9 mouse cellular contexts compared by ENCODE assay signal in the genomic region with DNA sequence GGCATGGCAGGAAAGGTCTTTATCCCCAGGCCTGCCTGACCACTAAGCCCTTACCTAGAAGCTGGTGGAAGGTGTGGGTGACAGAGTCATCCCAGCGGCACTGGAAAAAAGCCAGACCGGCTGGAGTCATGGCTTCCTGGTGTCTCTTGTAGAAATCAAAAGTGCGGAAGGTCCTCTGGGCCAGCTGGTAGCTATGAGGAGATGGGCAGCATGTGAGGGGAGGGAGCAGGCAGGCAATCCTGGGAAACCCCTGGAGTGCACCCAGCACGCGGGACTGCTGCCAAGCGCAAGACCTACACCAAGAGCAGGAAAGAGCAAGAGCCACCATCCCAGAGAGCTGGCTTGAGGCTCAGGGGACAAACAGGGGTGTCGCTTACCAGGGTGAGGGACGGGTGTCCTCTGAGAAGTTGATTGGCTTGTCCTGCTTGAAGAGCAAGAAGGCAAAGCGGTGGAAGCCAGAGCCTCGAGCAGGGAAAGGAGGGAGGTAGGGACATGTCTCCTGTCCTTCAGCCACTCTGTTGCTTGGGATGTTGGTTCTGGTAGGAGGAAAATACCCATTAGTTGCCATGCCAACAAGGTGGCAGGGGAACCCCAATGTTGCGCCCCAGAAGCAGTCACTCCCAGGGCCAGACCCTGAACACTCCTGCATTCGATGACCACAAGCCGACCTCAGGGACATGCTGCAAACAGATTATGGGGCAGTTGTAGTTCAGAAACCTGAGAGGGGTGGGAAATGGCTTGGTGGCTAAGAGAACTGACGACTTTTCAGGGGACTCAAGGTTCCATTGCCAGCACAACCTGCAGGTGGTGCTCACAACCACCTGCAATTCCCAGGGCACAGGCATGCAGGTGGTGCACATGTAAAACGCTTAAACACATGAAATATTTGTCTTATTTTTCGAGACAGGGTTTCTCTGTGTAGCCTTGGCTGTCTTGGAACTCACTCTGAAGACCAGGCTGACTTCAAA. TPM values are rescaled to one million over a fixed set of nuclear protein-coding genes. Genes with fewer than 3 reads are reported as not detected.
DNase-seq lines count a peak whose midpoint lies in the region; ATAC-seq and TF ChIP-seq lines count a peak whose summit lies in the region.
"Had no signal": no experiment of that assay in that cellular context is flagged by ENCODE, and none has a peak within 500 bp of the region (broad histone marks: within the 10 kb centered on the region; RNA-seq: fewer than 3 reads in every experiment).

No protein-coding gene starts in this region.

- no peak overlapping the region for H3K4me3 ChIP-seq in heart, embryonic 12.5 days
- H3K4me3 ChIP-seq in midbrain, postnatal 0 days (ENCODE audit: low read depth, low read length) = no peak overlapping the region
- H3K4me3 ChIP-seq in midbrain, embryonic 13.5 days (replicated peaks) = no peak overlapping the region

- TF ChIP-seq CTCF in midbrain, postnatal 0 days (IDR thresholded peaks at IDR 0.05) = peak; percentile 63
- TF ChIP-seq CTCF in brain, embryonic 14.5 days (IDR thresholded peaks at IDR 0.05; ENCODE audit: borderline replicate concordance, extremely low read depth, insufficient read depth, insufficient read length) = peak; percentile 17; the same call in 1 of the 2 replicates

- peaks cover 44% of the 10 kb centered on the region for H3K36me3 ChIP-seq in heart, embryonic 12.5 days
- H3K36me3 ChIP-seq in midbrain, postnatal 0 days (ENCODE audit: insufficient read depth, low read length) = peaks cover 25% of the 10 kb centered on the region
- H3K36me3 ChIP-seq in midbrain, embryonic 13.5 days = peaks cover 43% of the 10 kb centered on the region

- DNase-seq in heart, adult 18-20 months = peak; percentile 37 to 52
- no peak for DNase-seq in midbrain, postnatal 0 days (ENCODE audit: low spot score)
- no peak for DNase-seq in brain, embryonic 14.5 days (ENCODE audit: low read depth)
- peak; percentile 14 to 34 for DNase-seq in kidney, postnatal 4 days
- no peak for DNase-seq in layer of hippocampus, adult 18-20 months (ENCODE audit: low spot score in 2 of 2)
- DNase-seq in frontal cortex, postnatal 36 days (ENCODE audit: low spot score in 2 of 2) = no peak

- H3K27ac ChIP-seq in heart, embryonic 12.5 days (ENCODE audit: poor library complexity, severe bottlenecking) = no peak overlapping the region
- no peak overlapping the region for H3K27ac ChIP-seq in midbrain, postnatal 0 days (ENCODE audit: low read depth, low read length)
- H3K27ac ChIP-seq in midbrain, embryonic 13.5 days = no peak overlapping the region

- WGBS in heart, embryonic 12.5 days = 83% methylated on average over 16 of the region's 16 CpGs
- WGBS in midbrain, postnatal 0 days = 85% methylated on average over 16 of the region's 16 CpGs
- 88% methylated on average over 16 of the region's 16 CpGs for WGBS in midbrain, embryonic 13.5 days

- no peak for ATAC-seq in heart, embryonic 12.5 days (ENCODE audit: insufficient number of reproducible peaks, low FRiP score)
- no peak for ATAC-seq in midbrain, postnatal 0 days (ENCODE audit: low FRiP score)
- no peak for ATAC-seq in midbrain, embryonic 13.5 days
- ATAC-seq: Patski had no signal

- H3K4me2 ChIP-seq in heart, embryonic 12.5 days = no peak overlapping the region
- H3K4me2 ChIP-seq in midbrain, postnatal 0 days (ENCODE audit: low read depth, low read length, poor library complexity, severe bottlenecking) = no peak overlapping the region
- H3K4me2 ChIP-seq in midbrain, embryonic 13.5 days (replicated peaks) = no peak overlapping the region

- H3K4me1 ChIP-seq in heart, embryonic 12.5 days (replicated peaks) = peaks cover 27% of the 10 kb centered on the region
- H3K4me1 ChIP-seq in midbrain, postnatal 0 days (ENCODE audit: insufficient read depth, low read length) = peaks cover 6% of the 10 kb centered on the region; the same call in 1 of the 2 replicates
- H3K4me1 ChIP-seq in midbrain, embryonic 13.5 days (replicated peaks) = peaks cover 34% of the 10 kb centered on the region

- H3K9me3 ChIP-seq in heart, embryonic 12.5 days (replicated peaks) = no peaks in the 10 kb centered on the region
- no peaks in the 10 kb centered on the region for H3K9me3 ChIP-seq in midbrain, postnatal 0 days (ENCODE audit: low read length)
- no peaks in the 10 kb centered on the region for H3K9me3 ChIP-seq in midbrain, embryonic 13.5 days

- no peak for TF ChIP-seq POLR2A in brain, embryonic 14.5 days (IDR thresholded peaks at IDR 0.05; ENCODE audit: borderline replicate concordance, extremely low read depth, insufficient read depth, insufficient read length, poor library complexity, severe bottlenecking)

- no peak overlapping the region for H3K9ac ChIP-seq in heart, embryonic 12.5 days
- no peak overlapping the region for H3K9ac ChIP-seq in midbrain, postnatal 0 days (replicated peaks; ENCODE audit: low read length, poor library complexity, severe bottlenecking)
- H3K9ac ChIP-seq in midbrain, embryonic 13.5 days (replicated peaks) = no peak overlapping the region

- H3K27me3 ChIP-seq in heart, embryonic 12.5 days (replicated peaks) = no peaks in the 10 kb centered on the region
- H3K27me3 ChIP-seq in midbrain, postnatal 0 days (ENCODE audit: insufficient read depth, low read length) = no peaks in the 10 kb centered on the region
- H3K27me3 ChIP-seq in midbrain, embryonic 13.5 days = no peaks in the 10 kb centered on the region; the same call in 1 of the 2 replicates
- H3K27me3 ChIP-seq: Patski had no signal

RNA-seq across cellular contexts. Expression of a gene that starts 1.7 kb away (rescaled TPM):
- total RNA-seq in heart, adult 18-20 months (2021) = 10 to 100 TPM in 1 of 2 experiments, 1 to 10 TPM in 1; 9.6 to 10.5 TPM
- polyA plus RNA-seq in heart, embryonic 12.5 days (2016; fragmentation: Nextera tagmentation; extraction: Ambion mirVana) = 4.7 and 4.9 TPM in 2 replicates
- total RNA-seq in midbrain, postnatal 0 days (2014; rRNA removed) = 5.7 and 7.6 TPM in 2 replicates
- 2.3 TPM in 2 replicates for polyA plus RNA-seq in midbrain, postnatal 0 days (2015; fragmentation: Nextera tagmentation; extraction: Ambion mirVana)
- polyA plus RNA-seq in midbrain, embryonic 13.5 days (2015; fragmentation: Nextera tagmentation; extraction: Ambion mirVana) = 1.3 and 1.8 TPM in 2 replicates
- 2.2 and 3.4 TPM in 2 replicates for polyA plus RNA-seq in brain, embryonic 14.5 days (2012; rRNA removed)
- 1 to 10 TPM; 6.7 to 8.3 TPM for total RNA-seq in layer of hippocampus, adult 18-20 months (2021)

RNA-seq across cellular contexts. Expression of a gene that starts 5.6 kb away (rescaled TPM):
- 10 to 100 TPM; 24.7 to 27.6 TPM for total RNA-seq in heart, adult 18-20 months (2021)
- polyA plus RNA-seq in heart, embryonic 12.5 days (2016; fragmentation: Nextera tagmentation; extraction: Ambion mirVana) = 54.8 and 58.2 TPM in 2 replicates
- 12.6 and 16.8 TPM in 2 replicates for total RNA-seq in midbrain, postnatal 0 days (2014; rRNA removed)
- polyA plus RNA-seq in midbrain, postnatal 0 days (2015; fragmentation: Nextera tagmentation; extraction: Ambion mirVana) = 9.0 and 11.7 TPM in 2 replicates
- 2.0 and 3.4 TPM in 2 replicates for polyA plus RNA-seq in midbrain, embryonic 13.5 days (2015; fragmentation: Nextera tagmentation; extraction: Ambion mirVana)
- 4.2 and 5.3 TPM in 2 replicates for polyA plus RNA-seq in brain, embryonic 14.5 days (2012; rRNA removed)
- total RNA-seq in layer of hippocampus, adult 18-20 months (2021) = 1 to 10 TPM; 4.8 to 6.2 TPM

RNA-seq across cellular contexts. Expression of a gene that starts 6.0 kb away (rescaled TPM):
- total RNA-seq in heart, adult 18-20 months (2021) = 10 to 100 TPM; 56.8 to 66.1 TPM
- 85.0 and 89.1 TPM in 2 replicates for polyA plus RNA-seq in heart, embryonic 12.5 days (2016; fragmentation: Nextera tagmentation; extraction: Ambion mirVana)
- total RNA-seq in midbrain, postnatal 0 days (2014; rRNA removed) = 74.3 and 100 TPM in 2 replicates
- polyA plus RNA-seq in midbrain, postnatal 0 days (2015; fragmentation: Nextera tagmentation; extraction: Ambion mirVana) = 77.0 and 78.7 TPM in 2 replicates
- 76.2 and 78.3 TPM in 2 replicates for polyA plus RNA-seq in midbrain, embryonic 13.5 days (2015; fragmentation: Nextera tagmentation; extraction: Ambion mirVana)
- 31.8 and 38.6 TPM in 2 replicates for polyA plus RNA-seq in brain, embryonic 14.5 days (2012; rRNA removed)
- total RNA-seq in layer of hippocampus, adult 18-20 months (2021) = 10 to 100 TPM; 60.2 to 61.2 TPM

RNA-seq across cellular contexts. Expression of a gene that starts 35.3 kb away (rescaled TPM):
- total RNA-seq in heart, adult 18-20 months (2021) = 10 to 100 TPM; 13.5 to 18.1 TPM
- polyA plus RNA-seq in heart, embryonic 12.5 days (2016; fragmentation: Nextera tagmentation; extraction: Ambion mirVana) = 37.2 and 37.5 TPM in 2 replicates
- 82.2 and 83.0 TPM in 2 replicates for total RNA-seq in midbrain, postnatal 0 days (2014; rRNA removed)
- polyA plus RNA-seq in midbrain, postnatal 0 days (2015; fragmentation: Nextera tagmentation; extraction: Ambion mirVana) = 38.6 and 43.7 TPM in 2 replicates
- polyA plus RNA-seq in midbrain, embryonic 13.5 days (2015; fragmentation: Nextera tagmentation; extraction: Ambion mirVana) = 69.1 and 76.5 TPM in 2 replicates
- polyA plus RNA-seq in brain, embryonic 14.5 days (2012; rRNA removed) = 144 and 153 TPM in 2 replicates
- total RNA-seq in layer of hippocampus, adult 18-20 months (2021) = 10 to 100 TPM; 82.3 to 83.6 TPM

RNA-seq across cellular contexts. Expression of a gene that starts 45.9 kb away (rescaled TPM):
- total RNA-seq in heart, adult 18-20 months (2021) = 100 to 1,000 TPM in 1 of 2 experiments, 10 to 100 TPM in 1; 93.3 to 109 TPM
- 137 and 141 TPM in 2 replicates for polyA plus RNA-seq in heart, embryonic 12.5 days (2016; fragmentation: Nextera tagmentation; extraction: Ambion mirVana)
- 119 and 150 TPM in 2 replicates for total RNA-seq in midbrain, postnatal 0 days (2014; rRNA removed)
- polyA plus RNA-seq in midbrain, postnatal 0 days (2015; fragmentation: Nextera tagmentation; extraction: Ambion mirVana) = 254 and 267 TPM in 2 replicates
- polyA plus RNA-seq in midbrain, embryonic 13.5 days (2015; fragmentation: Nextera tagmentation; extraction: Ambion mirVana) = 128 and 132 TPM in 2 replicates
- polyA plus RNA-seq in brain, embryonic 14.5 days (2012; rRNA removed) = 142 and 148 TPM in 2 replicates
- 100 to 1,000 TPM; 450 to 480 TPM for total RNA-seq in layer of hippocampus, adult 18-20 months (2021)

Comparison
In these comparisons a context has a peak if more than half of its experiments do, and no peak if none do; other contexts are left out.
1. DNase-seq: peak in heart, adult 18-20 months (2 of 2) and kidney, postnatal 4 days (2 of 2); none in midbrain, postnatal 0 days (single experiment), brain, embryonic 14.5 days (single experiment), layer of hippocampus, adult 18-20 months (0 of 2) and frontal cortex, postnatal 36 days (0 of 2).